Mouse (Mus musculus) brain, embryonic 14.5 days (tissue): ENCODE measurements at regions not wholly inside any gene's neighbourhood (a gene's known extent, or its start where the extent isn't known, plus 50 kb on each side); places are given as distances from the start of the nearest gene placed in this dataset.

Experiments
- CTCF ChIP-seq: fragments of 200-500 bp; IDR thresholded peaks from 2 replicates; pipeline ENCODE4 v1.5.1; 2012; ENCODE audit warnings: inconsistent platforms, mild to moderate bottlenecking, moderate library complexity, borderline replicate concordance; ENCODE audit not compliant: insufficient read depth, insufficient read length; ENCODE audit errors: extremely low read depth
- POLR2A ChIP-seq: fragments of 200-500 bp; IDR thresholded peaks from 2 replicates; pipeline ENCODE4 v1.6.1; 2012; ENCODE audit warnings: mild to moderate bottlenecking, inconsistent platforms, borderline replicate concordance; ENCODE audit not compliant: poor library complexity, insufficient read depth, insufficient read length, severe bottlenecking; ENCODE audit errors: extremely low read depth

GRCm38 (mm10) chr9:101613933-101614332 lies 247.7 kb upstream of the 9630041A04Rik start:
- TF ChIP-seq CTCF (no peak), POLR2A (no peak)
